Comparison of ENCODE assay signal across 23 mouse cellular contexts in the genomic region with DNA sequence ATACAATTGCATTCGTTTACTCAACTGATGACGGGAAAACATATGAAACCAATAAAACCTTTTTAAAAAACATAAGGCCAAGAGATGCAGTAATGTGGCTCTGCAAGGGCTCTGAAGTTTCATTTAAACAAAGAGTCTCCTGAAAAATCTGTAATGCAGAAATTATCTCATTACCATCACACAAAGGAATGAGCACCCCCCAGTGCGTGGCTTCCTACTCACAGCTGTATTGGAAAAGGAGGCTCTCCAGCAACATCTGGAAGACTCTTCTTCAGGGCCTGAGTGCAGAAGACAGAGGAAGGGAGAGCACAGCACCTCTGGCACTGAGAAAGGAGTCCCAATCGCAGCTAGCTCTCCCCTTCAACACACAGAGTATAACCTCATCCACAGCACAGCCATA.
DNase-seq lines count a peak whose midpoint lies in the region; ATAC-seq and TF ChIP-seq lines count a peak whose summit lies in the region.
"Had no signal": no experiment of that assay in that cellular context is flagged by ENCODE, and none has a peak within 500 bp of the region (broad histone marks: within the 10 kb centered on the region; RNA-seq: fewer than 3 reads in every experiment).

No protein-coding gene starts in this region.

- no peak for ATAC-seq in lung, embryonic 14.5 days (ENCODE audit: insufficient read depth)
- no peak; the same call in 1 of the 2 replicates for ATAC-seq in embryonic facial prominence, embryonic 14.5 days (ENCODE audit: low read depth)
- no peak for ATAC-seq in limb, embryonic 15.5 days (ENCODE audit: insufficient number of reproducible peaks, low FRiP score, low TSS enrichment, low read depth)
- ATAC-seq in megakaryocyte-erythroid progenitor cell, adult 5-6 weeks (replicated peaks; ENCODE audit: low FRiP score, low TSS enrichment, poor library complexity, severe bottlenecking): no peak
- ATAC-seq: forebrain, embryonic 16.5 days; hindbrain, embryonic 16.5 days; intestine, embryonic 15.5 days; liver, embryonic 12.5 days; Patski had no signal

- H3K4me2 ChIP-seq in lung, embryonic 14.5 days: no peak overlapping the region
- H3K4me2 ChIP-seq in embryonic facial prominence, embryonic 14.5 days (ENCODE audit: low read depth, low read length): no peak overlapping the region
- no peak overlapping the region for H3K4me2 ChIP-seq in limb, embryonic 15.5 days
- H3K4me2 ChIP-seq: intestine, embryonic 15.5 days; limb, embryonic 13.5 days; liver, embryonic 12.5 days; midbrain, embryonic 11.5 days; neural tube, embryonic 13.5 days had no signal

- peak overlapping the region; percentile 42; the same call in 1 of the 2 replicates for H3K27ac ChIP-seq in lung, embryonic 14.5 days (ENCODE audit: low read depth)
- H3K27ac ChIP-seq in embryonic facial prominence, embryonic 14.5 days (replicated peaks; ENCODE audit: low read depth, low read length): peak overlapping the region; percentile 53; the same call in 1 of the 2 replicates
- H3K27ac ChIP-seq in limb, embryonic 15.5 days: peak overlapping the region; percentile 54
- H3K27ac ChIP-seq: hindbrain, embryonic 10.5 days; intestine, embryonic 15.5 days; limb, embryonic 13.5 days; liver, embryonic 12.5 days; neural tube, embryonic 13.5 days had no signal

- intact Hi-C loops in heart, postnatal 10 days (cut with DNase I): no loop called here

- H3K36me3 ChIP-seq in lung, embryonic 14.5 days (ENCODE audit: insufficient read depth): no peaks in the 10 kb centered on the region; the same call in 1 of the 2 replicates
- H3K36me3 ChIP-seq in embryonic facial prominence, embryonic 14.5 days (ENCODE audit: control insufficient read depth, insufficient read depth, low read length): no peaks in the 10 kb centered on the region
- no peaks in the 10 kb centered on the region for H3K36me3 ChIP-seq in limb, embryonic 15.5 days
- H3K36me3 ChIP-seq: hindbrain, embryonic 10.5 days; intestine, embryonic 15.5 days; limb, embryonic 13.5 days; liver, embryonic 12.5 days; neural tube, embryonic 13.5 days had no signal

- no peaks in the 10 kb centered on the region for H3K9me3 ChIP-seq in lung, embryonic 14.5 days (ENCODE audit: low read depth, low read length)
- no peaks in the 10 kb centered on the region for H3K9me3 ChIP-seq in embryonic facial prominence, embryonic 14.5 days (ENCODE audit: control insufficient read depth, low read length)
- no peaks in the 10 kb centered on the region for H3K9me3 ChIP-seq in limb, embryonic 15.5 days
- H3K9me3 ChIP-seq: hindbrain, embryonic 10.5 days; intestine, embryonic 15.5 days; limb, embryonic 13.5 days; liver, embryonic 12.5 days; neural tube, embryonic 13.5 days had no signal

- peak; percentile 80 for DNase-seq in heart, adult 11 months
- DNase-seq in heart, postnatal 10 days: no peak
- DNase-seq in lung, embryonic 14.5 days: no peak
- DNase-seq in lung, postnatal 14 days: no peak
- peak; percentile 82 for DNase-seq in embryonic facial prominence, embryonic 14.5 days (ENCODE audit: low spot score)
- no peak for DNase-seq in gastrocnemius, postnatal 10 days
- DNase-seq: cerebellum, adult 11-12 months; cerebellum, adult 9-11 months; embryo, embryonic 11 days; gastrocnemius, adult 2 months; liver, postnatal 0 days had no signal

- no peak overlapping the region for H3K9ac ChIP-seq in lung, embryonic 14.5 days
- H3K9ac ChIP-seq in embryonic facial prominence, embryonic 14.5 days (ENCODE audit: low read depth, low read length): no peak overlapping the region
- no peak overlapping the region for H3K9ac ChIP-seq in limb, embryonic 15.5 days
- H3K9ac ChIP-seq: intestine, embryonic 15.5 days; limb, embryonic 13.5 days; liver, embryonic 12.5 days; liver, postnatal 0 days; neural tube, embryonic 13.5 days had no signal

- no peak for TF ChIP-seq CTCF in lung, embryonic 14.5 days (IDR thresholded peaks at IDR 0.05; ENCODE audit: low read depth)

- no peak overlapping the region for H3K4me3 ChIP-seq in lung, embryonic 14.5 days (ENCODE audit: low read depth, low read length)
- no peak overlapping the region for H3K4me3 ChIP-seq in embryonic facial prominence, embryonic 14.5 days (ENCODE audit: low read depth, low read length)
- no peak overlapping the region for H3K4me3 ChIP-seq in limb, embryonic 15.5 days
- H3K4me3 ChIP-seq: erythroblast, embryonic 14.5 days; gastrocnemius, adult 2 months; hindbrain, embryonic 10.5 days; intestine, embryonic 15.5 days; limb, embryonic 13.5 days; liver, embryonic 12.5 days; neural tube, embryonic 13.5 days had no signal

- peaks cover 42% of the 10 kb centered on the region for H3K4me1 ChIP-seq in lung, embryonic 14.5 days (ENCODE audit: insufficient read depth)
- peaks cover 52% of the 10 kb centered on the region for H3K4me1 ChIP-seq in embryonic facial prominence, embryonic 14.5 days (ENCODE audit: control insufficient read depth, insufficient read depth, low read length)
- peaks cover 67% of the 10 kb centered on the region for H3K4me1 ChIP-seq in limb, embryonic 15.5 days

- 64% methylated on average over 4 of the region's 4 CpGs for WGBS in lung, embryonic 14.5 days
- WGBS in embryonic facial prominence, embryonic 14.5 days: 41% methylated on average over 4 of the region's 4 CpGs
- WGBS in limb, embryonic 15.5 days: 50% methylated on average over 4 of the region's 4 CpGs

- no peaks in the 10 kb centered on the region for H3K27me3 ChIP-seq in lung, embryonic 14.5 days (ENCODE audit: insufficient read depth, low read length)
- H3K27me3 ChIP-seq in embryonic facial prominence, embryonic 14.5 days (replicated peaks; ENCODE audit: control insufficient read depth, insufficient read depth, low read length): no peaks in the 10 kb centered on the region
- no peaks in the 10 kb centered on the region for H3K27me3 ChIP-seq in limb, embryonic 15.5 days
- H3K27me3 ChIP-seq: intestine, embryonic 15.5 days; limb, embryonic 13.5 days; neural tube, embryonic 13.5 days; Patski had no signal

Comparison
In these comparisons a context has a peak if more than half of its experiments do, and no peak if none do; other contexts are left out.
1. DNase-seq: peak in heart, adult 11 months (single experiment) and embryonic facial prominence, embryonic 14.5 days (single experiment); none in heart, postnatal 10 days (0 of 2), lung, embryonic 14.5 days (single experiment), lung, postnatal 14 days (single experiment) and gastrocnemius, postnatal 10 days (single experiment).
2. Peak in every context shown above with its lines, with median percentiles within 50 percentile points of each other: H3K27ac ChIP-seq.